Mouse (Mus musculus): Measurements from ENCODE around the gene Srprb. TPM values are rescaled to one million over a fixed set of nuclear protein-coding genes. Genes with fewer than 3 reads are reported as not detected.
"Not testable (repeated sequence)": the region's sequence is repeated elsewhere in the genome, so short reads cannot be mapped to it uniquely, and the experiment has no call there.

The Srprb gene
- polyA plus RNA-seq, 1 experiment from 2014 or later = 34.4 TPM

GRCm38 (mm10) chr9:103174771-103175519 is 27.0 kb downstream of the Srprb start:
- Histone ChIP-seq H3K9me3 (replicated peaks) (no peaks in the 10 kb centered on the region), H3K4me3 (no peak overlapping the region), H3K36me3 (no peaks in the 10 kb centered on the region), H3K27me3 (peaks cover under 1% of the 10 kb centered on the region; the same call in 1 of the 2 replicates), H3K4me2 (no peak overlapping the region), H3K9ac (no peak overlapping the region), H3K27ac (no peak overlapping the region), H3K4me1 (replicated peaks) (no peaks in the 10 kb centered on the region)
- WGBS = 54% methylated on average over 6 of the region's 6 CpGs
- no peak for ATAC-seq (replicated peaks; ENCODE audit: insufficient number of reproducible peaks, insufficient read depth, low FRiP score, low read depth)

GRCm38 (mm10) chr9:103168771-103169170 is 33.2 kb downstream of the Srprb start:
- H3K36me3 ChIP-seq = no peaks in the 10 kb centered on the region
- H3K27ac ChIP-seq = no peak overlapping the region
- H3K27me3 ChIP-seq = peaks cover 7% of the 10 kb centered on the region; the same call in 1 of the 2 replicates
- ATAC-seq (replicated peaks; ENCODE audit: insufficient number of reproducible peaks, insufficient read depth, low FRiP score, low read depth) = no peak
- H3K9ac ChIP-seq = no peak overlapping the region
- H3K4me3 ChIP-seq = no peak overlapping the region
- no peaks in the 10 kb centered on the region for H3K9me3 ChIP-seq (replicated peaks)
- no peak overlapping the region for H3K4me2 ChIP-seq
- WGBS = 42% methylated on average over 7 of the region's 7 CpGs
- peaks cover 3% of the 10 kb centered on the region; the same call in 1 of the 2 replicates for H3K4me1 ChIP-seq (replicated peaks)

DNA sequence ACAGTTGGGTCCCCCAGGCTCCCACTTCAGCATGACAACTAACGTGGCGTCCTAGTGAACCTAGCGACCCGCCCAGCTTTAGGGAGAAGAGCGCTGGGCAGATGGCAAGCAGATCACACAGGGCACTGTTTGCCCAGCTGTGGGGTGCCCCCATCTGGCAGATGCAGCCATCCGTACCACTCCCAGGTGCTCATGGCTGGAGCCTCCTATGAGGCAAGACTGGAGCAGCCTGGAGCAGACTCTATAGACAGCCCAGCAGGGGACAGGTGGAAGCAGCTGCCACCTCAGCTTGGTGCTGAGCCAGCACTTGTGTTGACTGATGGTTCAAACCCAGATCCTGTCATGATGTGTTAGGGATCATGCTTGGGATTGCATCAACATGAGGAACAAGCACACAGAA is 33.9 kb downstream of the Srprb start:
- peaks cover 3% of the 10 kb centered on the region; the same call in 1 of the 2 replicates for H3K4me1 ChIP-seq (replicated peaks)
- no peak overlapping the region for H3K4me2 ChIP-seq
- WGBS = 80% methylated on average over 6 of the region's 6 CpGs
- no peak for ATAC-seq (replicated peaks; ENCODE audit: insufficient number of reproducible peaks, insufficient read depth, low FRiP score, low read depth)
- H3K27ac ChIP-seq = no peak overlapping the region
- H3K9me3 ChIP-seq (replicated peaks) = no peaks in the 10 kb centered on the region
- peaks cover 7% of the 10 kb centered on the region; the same call in 1 of the 2 replicates for H3K27me3 ChIP-seq
- no peak overlapping the region for H3K4me3 ChIP-seq
- no peaks in the 10 kb centered on the region for H3K36me3 ChIP-seq
- H3K9ac ChIP-seq = no peak overlapping the region

DNA sequence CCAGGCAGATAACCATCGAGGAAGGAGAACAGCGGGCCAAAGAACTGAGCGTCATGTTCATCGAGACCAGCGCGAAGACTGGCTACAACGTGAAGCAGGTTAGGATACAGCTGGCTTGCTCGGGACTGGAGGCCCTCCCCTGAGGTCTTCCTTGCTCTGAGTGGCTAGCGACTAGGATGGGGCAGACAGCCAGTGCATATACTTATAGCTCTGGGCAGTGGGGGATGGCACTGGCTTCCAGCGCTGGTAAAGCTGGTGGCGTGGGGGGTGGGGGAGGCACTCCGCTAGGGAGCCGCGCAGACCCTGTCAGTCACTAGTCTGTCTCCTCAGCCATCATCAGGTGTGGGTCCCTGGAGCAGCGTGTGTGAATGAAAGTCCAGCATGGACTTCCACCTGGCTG is 38.1 kb downstream of the Srprb start:
- no peak overlapping the region for H3K4me3 ChIP-seq
- no peak overlapping the region for H3K4me2 ChIP-seq
- no peaks in the 10 kb centered on the region for H3K27me3 ChIP-seq
- no peak for ATAC-seq (replicated peaks; ENCODE audit: insufficient number of reproducible peaks, insufficient read depth, low FRiP score, low read depth)
- H3K4me1 ChIP-seq (replicated peaks) = peaks cover 1% of the 10 kb centered on the region; the same call in 1 of the 2 replicates
- no peaks in the 10 kb centered on the region for H3K9me3 ChIP-seq (replicated peaks)
- H3K9ac ChIP-seq = no peak overlapping the region
- WGBS = 69% methylated on average over 15 of the region's 15 CpGs
- no peaks in the 10 kb centered on the region for H3K36me3 ChIP-seq
- H3K27ac ChIP-seq = no peak overlapping the region

- H3K27me3 ChIP-seq; H3K9ac ChIP-seq; H3K4me1 ChIP-seq (replicated peaks); ATAC-seq (replicated peaks; ENCODE audit: insufficient number of reproducible peaks, insufficient read depth, low FRiP score, low read depth); H3K9me3 ChIP-seq (replicated peaks); H3K27ac ChIP-seq; H3K4me3 ChIP-seq; H3K4me2 ChIP-seq; H3K36me3 ChIP-seq: not testable (repeated sequence)
- WGBS = 82% methylated on average over 7 of the region's 7 CpGs
These were observed 46.8 kb downstream of the Srprb start for GRCm38 (mm10) chr9:103155158-103155557.

DNA sequence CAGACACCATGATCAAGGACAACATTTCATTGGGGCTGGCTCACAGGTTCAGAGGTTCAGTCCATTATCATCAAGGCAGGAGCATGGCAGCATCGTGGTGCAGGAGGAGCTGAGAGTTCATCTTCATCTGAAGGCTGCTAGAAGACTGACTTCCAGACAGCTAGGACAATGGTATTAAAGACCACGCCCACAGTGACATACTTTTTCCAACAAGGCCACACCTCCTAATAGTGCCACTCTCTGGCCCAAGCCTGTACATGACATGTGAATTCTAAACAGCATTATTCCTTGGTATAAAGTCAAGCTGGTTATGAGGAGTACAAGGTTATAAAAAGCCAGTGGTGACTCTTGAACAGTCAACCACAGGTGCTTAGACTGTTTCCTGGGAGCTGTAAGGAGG is 47.4 kb downstream of the Srprb start:
- H3K9me3 ChIP-seq (replicated peaks) = no peaks in the 10 kb centered on the region
- no peaks in the 10 kb centered on the region for H3K4me1 ChIP-seq (replicated peaks)
- no peaks in the 10 kb centered on the region for H3K36me3 ChIP-seq
- no peak overlapping the region for H3K4me3 ChIP-seq
- WGBS = 76% methylated on average over 2 of the region's 2 CpGs
- no peak overlapping the region for H3K27ac ChIP-seq
- no peak overlapping the region for H3K4me2 ChIP-seq
- no peak for ATAC-seq (replicated peaks; ENCODE audit: insufficient number of reproducible peaks, insufficient read depth, low FRiP score, low read depth)
- H3K27me3 ChIP-seq = no peaks in the 10 kb centered on the region
- H3K9ac ChIP-seq = no peak overlapping the region

DNA sequence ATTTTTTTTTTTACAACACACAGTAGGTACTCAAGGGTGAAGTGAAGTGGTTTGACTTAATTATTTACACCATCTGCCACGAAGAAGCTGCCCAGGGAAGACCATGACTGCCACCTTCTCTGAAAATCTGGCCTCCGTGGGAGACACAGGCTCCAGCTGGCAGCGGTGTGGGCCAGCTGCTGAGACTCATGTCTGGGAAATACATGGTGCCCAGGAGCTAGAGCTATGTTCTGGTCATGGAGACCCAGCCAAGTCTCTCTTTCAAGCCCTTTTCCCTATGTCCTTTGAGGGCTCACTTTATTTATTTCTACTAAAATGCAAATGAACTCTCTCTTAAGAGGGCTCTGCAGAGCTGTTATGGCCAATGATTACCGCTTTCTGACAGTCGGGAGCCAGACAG is 48.7 kb downstream of the Srprb start:
- ATAC-seq (replicated peaks; ENCODE audit: insufficient number of reproducible peaks, insufficient read depth, low FRiP score, low read depth) = no peak

DNA sequence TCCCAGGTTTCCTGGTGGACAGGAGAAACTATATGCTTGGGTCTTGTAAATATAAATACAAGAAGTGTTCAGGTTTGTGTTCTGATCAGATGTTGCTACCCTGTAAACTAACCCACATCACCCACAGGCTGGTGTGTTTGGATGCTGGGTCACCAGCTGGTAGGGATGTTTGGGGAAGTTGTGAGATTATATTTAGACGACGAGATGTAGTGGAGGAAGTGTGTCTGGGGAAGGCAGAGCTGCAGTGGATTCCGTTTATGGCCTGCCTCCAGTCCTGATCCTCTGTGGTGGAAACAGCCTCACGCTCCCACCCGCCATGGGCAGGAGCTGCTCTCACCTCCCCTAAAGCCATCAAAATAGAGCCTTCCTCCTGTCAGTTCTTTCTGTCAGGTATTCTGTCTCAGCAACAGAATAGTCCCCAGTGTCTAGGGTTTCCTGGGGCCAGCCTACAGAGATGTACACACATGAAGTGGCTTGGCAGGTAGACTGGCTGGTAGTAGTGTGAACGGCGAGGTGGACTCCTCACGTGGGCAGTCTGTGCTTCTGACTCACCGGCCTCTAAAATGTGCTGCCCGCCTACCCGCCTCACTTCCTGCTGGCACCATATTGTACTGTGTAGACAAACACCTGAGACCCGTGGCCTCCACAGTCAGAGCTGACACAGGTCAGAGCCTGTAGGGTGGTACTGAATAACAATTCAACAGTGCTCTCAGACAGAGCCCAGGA is 52.7 kb downstream of the Srprb start:
- no peaks in the 10 kb centered on the region for H3K27me3 ChIP-seq
- H3K4me2 ChIP-seq = no peak overlapping the region
- ATAC-seq (replicated peaks; ENCODE audit: insufficient number of reproducible peaks, insufficient read depth, low FRiP score, low read depth) = no peak
- H3K4me1 ChIP-seq (replicated peaks) = 0 out of 2 replicates have a peak, but pooled peaks cover 2% of the 10 kb centered on the region
- no peaks in the 10 kb centered on the region for H3K9me3 ChIP-seq (replicated peaks)
- H3K4me3 ChIP-seq = no peak overlapping the region
- no peak overlapping the region for H3K9ac ChIP-seq
- no peaks in the 10 kb centered on the region for H3K36me3 ChIP-seq
- WGBS = 74% methylated on average over 12 of the region's 12 CpGs
- H3K27ac ChIP-seq = no peak overlapping the region

More for the DNA sequence above, 48.7 kb downstream of the Srprb start:
- Histone ChIP-seq H3K9me3 (replicated peaks) (no peaks in the 10 kb centered on the region), H3K4me1 (replicated peaks) (no peaks in the 10 kb centered on the region), H3K9ac (no peak overlapping the region), H3K4me3 (no peak overlapping the region), H3K27me3 (no peaks in the 10 kb centered on the region), H3K36me3 (no peaks in the 10 kb centered on the region), H3K27ac (no peak overlapping the region), H3K4me2 (no peak overlapping the region)
- WGBS = 77% methylated on average over 5 of the region's 5 CpGs

DNA sequence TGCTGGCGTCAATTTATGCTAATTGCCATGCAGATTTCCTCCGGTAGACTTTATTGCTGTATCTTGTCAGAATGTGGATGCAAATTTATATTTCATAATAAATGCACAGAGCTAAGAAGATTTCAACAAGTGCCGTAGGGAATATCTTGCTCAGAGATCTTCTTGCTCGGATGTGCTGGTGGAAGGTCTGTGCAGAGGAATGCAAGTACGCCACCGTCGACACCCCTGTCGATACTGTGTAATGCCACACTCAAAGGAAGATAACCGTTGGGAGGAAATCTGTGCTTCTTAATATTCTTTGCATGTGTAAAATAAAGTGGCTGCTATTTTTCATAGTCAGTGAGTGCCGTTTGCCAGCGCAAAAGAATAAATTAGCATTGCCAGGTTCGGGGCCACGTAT is 54.8 kb downstream of the Srprb start:
- Histone ChIP-seq H3K27ac (no peak overlapping the region), H3K4me2 (no peak overlapping the region), H3K36me3 (no peaks in the 10 kb centered on the region), H3K9me3 (replicated peaks) (no peaks in the 10 kb centered on the region), H3K9ac (no peak overlapping the region), H3K4me1 (replicated peaks) (0 out of 2 replicates have a peak, but pooled peaks cover 2% of the 10 kb centered on the region), H3K4me3 (no peak overlapping the region), H3K27me3 (no peaks in the 10 kb centered on the region)
- ATAC-seq (replicated peaks; ENCODE audit: insufficient number of reproducible peaks, insufficient read depth, low FRiP score, low read depth) = no peak
- WGBS = 54% methylated on average over 13 of the region's 13 CpGs

DNA sequence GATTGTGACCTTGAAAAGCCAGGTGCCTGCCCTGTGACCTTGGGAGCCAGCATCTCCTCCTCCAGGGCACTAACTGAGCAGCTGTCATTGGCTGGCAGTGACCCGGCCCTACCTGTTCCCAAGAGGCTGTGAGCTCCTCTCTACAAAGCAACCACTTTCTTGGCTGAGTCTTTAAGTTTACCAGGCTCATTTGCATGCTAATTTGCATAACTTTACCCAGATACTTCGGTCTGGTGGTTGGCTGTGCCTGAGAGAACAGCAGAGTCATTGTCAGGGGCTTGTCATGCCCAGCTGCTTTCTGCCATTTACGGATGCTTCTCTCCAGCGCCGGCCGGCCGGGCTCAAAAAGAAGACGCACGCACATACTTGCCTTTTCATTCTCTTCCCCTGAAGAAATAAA is 55.2 kb downstream of the Srprb start:
- Histone ChIP-seq H3K27ac (no peak overlapping the region), H3K4me2 (no peak overlapping the region), H3K4me3 (no peak overlapping the region), H3K36me3 (no peaks in the 10 kb centered on the region), H3K9ac (no peak overlapping the region), H3K4me1 (replicated peaks) (0 out of 2 replicates have a peak, but pooled peaks cover 2% of the 10 kb centered on the region), H3K9me3 (replicated peaks) (no peaks in the 10 kb centered on the region), H3K27me3 (no peaks in the 10 kb centered on the region)
- ATAC-seq (replicated peaks; ENCODE audit: insufficient number of reproducible peaks, insufficient read depth, low FRiP score, low read depth) = no peak
- 52% methylated on average over 9 of the region's 9 CpGs for WGBS

- Histone ChIP-seq H3K36me3 (no peaks in the 10 kb centered on the region), H3K4me3 (no peak overlapping the region), H3K4me1 (replicated peaks) (peaks cover 2% of the 10 kb centered on the region; the same call in 1 of the 2 replicates), H3K27ac (no peak overlapping the region), H3K4me2 (no peak overlapping the region), H3K9ac (no peak overlapping the region), H3K9me3 (replicated peaks) (no peaks in the 10 kb centered on the region), H3K27me3 (no peaks in the 10 kb centered on the region)
- 81% methylated on average over 10 of the region's 10 CpGs for WGBS
- ATAC-seq (replicated peaks; ENCODE audit: insufficient number of reproducible peaks, insufficient read depth, low FRiP score, low read depth) = no peak
These were observed 55.7 kb downstream of the Srprb start for GRCm38 (mm10) chr9:103146257-103146656.
